Mouse (Mus musculus) heart, embryonic 11.5 days (tissue): ENCODE data around the gene Sult2b1. TPM values are rescaled to one million over a fixed set of nuclear protein-coding genes. Genes with fewer than 3 reads are reported as not detected.

ENCODE experiments used
- ATAC-seq: fragments of 200-750 bp; cut with Nextera tagmentation; replicated peaks from 2 replicates; pipeline ENCODE4 v1.8.0; 2017; ENCODE audit warnings: moderate library complexity; ENCODE audit not compliant: insufficient number of reproducible peaks, low FRiP score, low TSS enrichment
- H3K27ac ChIP-seq: fragments of 300-500 bp; sonication (generic); 2 replicates; pipeline ENCODE4 v1.5.1; 2014; ENCODE audit warnings: mild to moderate bottlenecking, low read depth, low read length
- H3K27me3 ChIP-seq: fragments of 300-500 bp; sonication (generic); 2 replicates; pipeline ENCODE4 v1.6.1; 2014; ENCODE audit warnings: mild to moderate bottlenecking, low read length, mixed read lengths; ENCODE audit not compliant: control insufficient read depth, insufficient read depth
- H3K36me3 ChIP-seq: fragments of 300-500 bp; sonication (generic); 2 replicates; pipeline ENCODE4 v1.6.1; 2014; ENCODE audit warnings: mild to moderate bottlenecking, low read length, moderate library complexity, mixed read lengths; ENCODE audit not compliant: control insufficient read depth, insufficient read depth
- H3K4me1 ChIP-seq: fragments of 300-500 bp; sonication (generic); 2 replicates; pipeline ENCODE4 v1.6.1; 2014; ENCODE audit warnings: low read length; ENCODE audit not compliant: control insufficient read depth, insufficient read depth
- H3K4me2 ChIP-seq: fragments of 300-500 bp; sonication (generic); 2 replicates; pipeline ENCODE4 v1.6.1; 2014; ENCODE audit warnings: mild to moderate bottlenecking, moderate library complexity
- H3K4me3 ChIP-seq: fragments of 300-500 bp; sonication (generic); 2 replicates; pipeline ENCODE4 v1.5.1; 2014; ENCODE audit warnings: low read depth, low read length
- H3K9ac ChIP-seq: fragments of 300-500 bp; sonication (generic); 2 replicates; pipeline ENCODE4 v1.6.1; 2014; ENCODE audit warnings: mild to moderate bottlenecking, low read depth, low read length, moderate library complexity
- H3K9me3 ChIP-seq: fragments of 300-500 bp; sonication (generic); replicated peaks from 2 replicates; pipeline ENCODE4 v1.6.1; 2016; ENCODE audit warnings: low read length; ENCODE audit not compliant: control insufficient read depth
- WGBS: fragments of 180-500 bp; shearing (Covaris S2); extraction: QIAGEN DNeasy Blood & Tissue Kit; methylation state at CpG from one replicate; pipeline ENCODE4 v1.1.7; 2014; ENCODE audit not compliant: insufficient replicate concordance; 5-methylcytosine and 5-hydroxymethylcytosine counted together
- polyA plus RNA-seq: library from polyadenylated mRNA; unstranded; fragments of >200 nt; fragmentation: Nextera tagmentation; extraction: Ambion mirVana; gene quantifications from 2 replicates; pipeline ENCODE4 v1.2.1, GENCODE M21; 2014

Gene Sult2b1
- polyA plus RNA-seq, 1 experiment from 2014 or later: 0.33 TPM

DNA sequence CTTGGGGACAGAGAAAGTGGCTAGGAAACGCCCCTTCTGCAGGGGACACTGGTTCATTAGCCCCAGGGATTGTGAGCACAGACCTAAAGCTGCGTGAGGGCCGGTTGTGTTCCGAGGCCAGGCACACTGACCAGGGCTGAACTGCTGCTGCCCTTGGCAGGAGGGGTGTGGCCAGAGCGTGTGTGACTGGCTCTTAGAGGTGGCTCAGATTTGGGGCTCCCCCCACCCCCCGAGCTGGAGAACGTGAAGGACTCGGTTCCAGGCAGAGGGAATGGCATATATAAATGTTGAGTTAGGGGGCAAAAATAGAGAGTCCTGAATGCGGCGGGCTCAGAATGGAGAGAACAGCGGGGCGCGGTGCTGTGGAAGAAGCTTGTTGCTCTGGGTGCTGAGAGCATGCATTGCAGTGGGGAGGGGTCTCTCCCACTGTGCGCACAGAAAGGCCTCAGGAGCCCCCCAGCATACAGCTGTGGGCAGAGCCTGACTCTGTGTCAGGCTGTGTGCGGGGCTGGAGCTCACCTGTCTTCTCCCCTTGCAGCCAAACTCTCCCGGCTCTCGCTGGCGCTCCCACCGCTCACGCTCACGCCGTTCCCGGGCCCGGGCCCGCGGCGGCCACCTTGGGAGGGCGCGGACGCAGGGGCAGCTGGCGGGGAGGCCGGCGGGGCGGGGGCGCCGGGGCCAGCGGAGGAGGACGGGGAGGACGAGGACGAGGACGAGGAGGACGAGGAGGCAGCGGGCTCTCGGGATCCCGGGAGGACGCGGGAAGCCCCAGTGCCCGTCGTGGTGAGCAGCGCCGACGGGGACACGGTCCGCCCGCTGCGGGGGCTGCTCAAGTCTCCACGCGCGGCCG is 13.4 kb upstream of the Sult2b1 start:
- no peaks in the 10 kb centered on the region; the same call in 1 of the 2 replicates for H3K36me3 ChIP-seq
- no peaks in the 10 kb centered on the region for H3K9me3 ChIP-seq
- H3K4me1 ChIP-seq: peaks cover 16% of the 10 kb centered on the region; the same call in 1 of the 2 replicates
- no peak for ATAC-seq
- H3K27ac ChIP-seq: no peak overlapping the region
- 2% methylated on average over 59 of the region's 60 CpGs for WGBS
- peaks cover 67% of the 10 kb centered on the region for H3K27me3 ChIP-seq
- H3K4me2 ChIP-seq: peak overlapping the region; percentile 85
- peak overlapping the region; percentile 48 for H3K4me3 ChIP-seq
- H3K9ac ChIP-seq: peak overlapping the region; percentile 62

DNA sequence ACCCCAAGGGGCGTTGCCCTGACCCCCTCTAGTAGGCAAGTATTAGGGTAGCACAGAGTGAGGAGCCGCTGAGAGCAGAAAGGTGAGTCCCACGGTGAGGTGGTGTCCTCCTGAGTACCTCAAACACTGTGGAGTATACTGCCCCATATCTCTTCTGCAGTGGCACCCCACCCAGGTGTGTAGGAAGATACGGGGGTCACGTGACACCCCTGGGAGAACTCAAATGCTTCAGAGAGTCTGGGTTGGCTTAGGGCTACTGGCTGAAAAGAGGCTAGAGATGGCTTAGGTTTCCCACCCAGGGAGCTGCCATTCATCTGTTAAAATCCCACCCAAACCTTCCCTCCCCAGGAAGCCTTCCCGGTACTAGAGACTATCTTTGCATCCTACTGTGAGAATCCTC is 12.5 kb upstream of the Sult2b1 start:
- H3K9ac ChIP-seq: 0 out of 2 replicates have a peak overlapping the region, but pooled peaks have one; percentile 35
- no peak for ATAC-seq
- H3K27ac ChIP-seq: no peak overlapping the region
- no peak overlapping the region for H3K4me3 ChIP-seq
- H3K4me2 ChIP-seq: no peak overlapping the region
- H3K36me3 ChIP-seq: no peaks in the 10 kb centered on the region; the same call in 1 of the 2 replicates
- peaks cover 16% of the 10 kb centered on the region; the same call in 1 of the 2 replicates for H3K4me1 ChIP-seq
- 29% methylated on average over 6 of the region's 6 CpGs for WGBS
- no peaks in the 10 kb centered on the region for H3K9me3 ChIP-seq
- H3K27me3 ChIP-seq: peaks cover 76% of the 10 kb centered on the region

DNA sequence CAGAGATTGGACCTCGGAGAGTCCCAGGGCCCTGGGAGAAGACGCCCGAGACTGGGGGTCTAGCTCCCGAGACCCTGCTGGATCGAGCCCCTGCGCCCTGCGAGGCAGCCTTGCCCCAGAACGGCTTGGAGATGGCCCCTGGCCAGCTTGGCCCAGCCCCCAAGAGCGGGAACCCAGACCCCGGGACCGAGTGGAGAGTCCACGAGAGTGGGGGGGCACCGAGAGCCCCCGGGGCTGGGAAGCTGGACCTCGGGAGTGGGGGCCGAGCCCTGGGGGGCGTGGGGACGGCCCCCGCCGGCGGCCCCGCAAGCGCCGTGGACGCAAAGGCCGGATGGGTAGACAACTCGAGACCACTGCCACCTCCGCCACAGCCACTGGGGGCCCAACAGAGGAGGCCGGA is 10.5 kb upstream of the Sult2b1 start:
- WGBS: 82% methylated on average over 29 of the region's 29 CpGs
- ATAC-seq: no peak
- H3K4me3 ChIP-seq: no peak overlapping the region
- H3K27ac ChIP-seq: no peak overlapping the region
- no peaks in the 10 kb centered on the region; the same call in 1 of the 2 replicates for H3K36me3 ChIP-seq
- H3K27me3 ChIP-seq: peaks cover 73% of the 10 kb centered on the region
- no peaks in the 10 kb centered on the region for H3K9me3 ChIP-seq
- H3K4me1 ChIP-seq: peaks cover 8% of the 10 kb centered on the region; the same call in 1 of the 2 replicates
- H3K9ac ChIP-seq: no peak overlapping the region
- H3K4me2 ChIP-seq: no peak overlapping the region

DNA sequence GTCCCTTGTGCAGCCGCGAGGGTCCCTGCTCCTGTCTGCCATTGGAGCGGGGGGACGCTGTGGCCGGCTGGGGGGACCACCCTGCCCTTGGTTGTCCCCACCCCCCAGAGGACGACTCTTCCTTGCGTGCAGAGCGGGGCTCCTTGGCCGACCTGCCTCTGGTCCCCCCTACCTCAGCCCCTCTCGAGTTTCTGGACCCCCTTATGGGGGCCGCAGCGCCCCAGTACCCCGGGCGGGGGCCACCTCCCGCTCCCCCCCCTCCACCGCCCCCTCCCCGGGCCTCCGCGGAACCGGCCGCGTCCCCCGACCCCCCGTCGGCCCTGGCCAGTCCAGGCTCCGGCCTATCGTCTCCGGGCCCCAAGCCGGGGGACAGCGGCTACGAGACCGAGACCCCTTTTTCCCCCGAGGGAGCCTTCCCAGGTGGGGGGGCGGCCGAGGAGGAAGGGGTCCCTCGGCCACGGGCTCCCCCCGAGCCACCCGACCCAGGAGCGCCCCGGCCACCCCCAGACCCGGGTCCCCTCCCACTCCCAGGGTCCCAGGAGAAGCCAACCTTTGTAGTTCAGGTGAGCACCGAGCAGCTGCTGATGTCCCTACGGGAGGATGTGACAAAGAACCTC is 9.6 kb upstream of the Sult2b1 start:
- ATAC-seq: no peak
- Histone ChIP-seq H3K4me3 (no peak overlapping the region), H3K9me3 (no peaks in the 10 kb centered on the region), H3K27me3 (peaks cover 69% of the 10 kb centered on the region), H3K9ac (no peak overlapping the region), H3K36me3 (no peaks in the 10 kb centered on the region; the same call in 1 of the 2 replicates), H3K4me2 (no peak overlapping the region), H3K27ac (no peak overlapping the region), H3K4me1 (peaks cover 8% of the 10 kb centered on the region; the same call in 1 of the 2 replicates)
- WGBS: 73% methylated on average over 29 of the region's 44 CpGs

DNA sequence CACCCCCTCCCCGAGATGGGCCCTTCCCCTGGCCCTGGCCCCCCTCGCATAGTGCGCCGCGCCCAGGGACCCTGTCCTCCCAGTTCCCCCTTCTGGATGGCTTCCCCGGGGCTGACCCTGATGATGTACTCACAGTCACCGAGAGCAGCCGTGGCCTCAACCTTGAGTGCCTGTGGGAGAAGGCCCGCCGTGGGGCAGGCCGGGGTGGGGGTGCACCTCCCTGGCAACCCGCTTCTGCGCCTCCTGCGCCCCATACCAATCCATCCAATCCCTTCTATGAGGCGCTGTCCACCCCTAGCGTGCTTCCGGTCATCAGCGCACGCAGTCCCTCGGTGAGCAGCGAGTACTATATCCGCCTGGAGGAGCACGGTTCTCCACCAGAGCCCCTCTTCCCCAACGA is 8.8 kb upstream of the Sult2b1 start:
- no peak for ATAC-seq
- H3K4me3 ChIP-seq: no peak overlapping the region
- H3K36me3 ChIP-seq: no peaks in the 10 kb centered on the region; the same call in 1 of the 2 replicates
- no peak overlapping the region for H3K9ac ChIP-seq
- H3K4me1 ChIP-seq: 0 out of 2 replicates have a peak, but pooled peaks cover 3% of the 10 kb centered on the region
- H3K27me3 ChIP-seq: peaks cover 61% of the 10 kb centered on the region
- no peaks in the 10 kb centered on the region for H3K9me3 ChIP-seq
- no peak overlapping the region for H3K4me2 ChIP-seq
- WGBS: 65% methylated on average over 24 of the region's 24 CpGs
- H3K27ac ChIP-seq: no peak overlapping the region

DNA sequence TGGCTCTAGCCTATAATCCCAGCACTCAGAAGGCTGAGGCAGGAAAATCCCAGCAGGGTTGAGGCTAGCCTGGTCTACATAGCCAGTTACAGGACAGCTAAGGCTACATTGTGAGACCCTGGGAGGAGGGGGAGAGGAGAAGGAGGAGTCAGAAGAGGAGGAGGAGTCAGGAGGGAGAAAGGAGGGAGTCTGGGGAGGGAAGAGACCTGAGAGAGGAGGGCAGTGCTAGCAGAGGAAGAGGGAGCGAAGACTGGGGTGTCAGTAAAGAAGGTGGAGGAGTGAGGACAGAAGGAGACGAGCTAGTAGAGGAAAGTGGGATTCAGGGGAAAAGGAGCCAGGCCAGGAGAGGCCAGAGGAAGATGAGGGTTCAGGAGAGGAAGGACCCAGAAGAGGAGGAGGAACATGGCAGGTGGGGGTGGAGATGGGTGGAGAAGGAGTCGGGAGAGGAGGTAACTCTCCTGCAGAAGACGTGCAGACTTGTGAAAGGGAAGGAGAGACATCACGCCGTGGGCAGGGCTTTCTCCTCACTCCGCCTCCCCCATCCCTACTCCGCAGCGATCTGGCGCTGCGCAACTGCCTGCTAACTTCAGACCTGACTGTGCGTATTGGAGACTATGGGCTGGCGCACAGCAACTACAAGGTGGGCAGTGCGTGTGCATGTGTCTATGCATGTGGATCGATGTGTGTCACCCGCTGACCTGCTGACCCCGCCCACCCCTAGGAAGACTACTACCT is 7.5 kb upstream of the Sult2b1 start:
- H3K27me3 ChIP-seq: peaks cover 56% of the 10 kb centered on the region
- H3K9me3 ChIP-seq: no peaks in the 10 kb centered on the region
- H3K4me3 ChIP-seq: no peak overlapping the region
- no peak for ATAC-seq
- H3K4me1 ChIP-seq: no peaks in the 10 kb centered on the region
- H3K27ac ChIP-seq: no peak overlapping the region
- 62% methylated on average over 17 of the region's 17 CpGs for WGBS
- H3K4me2 ChIP-seq: no peak overlapping the region
- H3K9ac ChIP-seq: no peak overlapping the region
- no peaks in the 10 kb centered on the region; the same call in 1 of the 2 replicates for H3K36me3 ChIP-seq

DNA sequence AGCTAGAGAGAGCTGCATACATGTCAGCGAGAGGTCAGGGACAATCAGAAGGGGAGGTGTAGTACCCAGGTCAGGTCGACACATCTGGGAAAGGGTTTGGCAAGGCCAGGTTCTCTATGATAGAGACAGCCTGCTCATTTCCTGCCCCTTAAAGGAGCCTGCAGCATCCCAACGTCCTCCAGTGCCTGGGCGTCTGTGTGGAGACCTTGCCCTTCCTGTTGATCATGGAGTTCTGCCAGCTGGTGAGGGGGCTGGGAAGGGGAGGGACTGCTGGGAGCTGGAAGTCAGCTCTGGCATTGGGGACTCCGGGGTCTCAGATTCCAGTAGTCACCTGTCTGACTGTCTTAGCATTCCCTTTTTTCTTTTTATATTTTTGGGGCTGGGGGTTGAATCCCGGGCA is 6.3 kb upstream of the Sult2b1 start:
- H3K27me3 ChIP-seq: peaks cover 59% of the 10 kb centered on the region
- no peak for ATAC-seq
- WGBS: 54% methylated on average over 6 of the region's 6 CpGs

DNA sequence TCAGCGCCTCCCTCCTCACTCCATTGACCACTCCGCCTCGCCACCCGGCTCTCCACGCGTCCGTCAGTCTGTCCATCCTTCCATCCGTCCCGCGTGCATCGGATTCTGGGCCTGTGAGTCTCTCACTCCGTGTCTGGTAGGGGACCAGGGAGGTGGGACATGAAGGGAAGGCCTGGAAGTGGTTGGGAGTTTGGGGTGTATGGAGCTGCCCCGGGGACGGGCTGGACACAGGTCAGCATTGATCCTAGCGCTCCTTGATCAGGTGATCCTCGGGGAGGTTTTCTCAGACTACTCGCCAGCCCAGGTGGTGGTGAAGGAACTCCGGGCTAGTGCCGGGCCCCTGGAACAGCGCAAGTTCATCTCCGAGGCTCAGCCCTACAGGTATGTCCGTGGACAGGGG is 3.2 kb upstream of the Sult2b1 start:
- Histone ChIP-seq H3K9ac (no peak overlapping the region), H3K27ac (no peak overlapping the region), H3K4me1 (peaks cover 9% of the 10 kb centered on the region; the same call in 1 of the 2 replicates), H3K4me3 (no peak overlapping the region), H3K9me3 (no peaks in the 10 kb centered on the region), H3K27me3 (peaks cover 51% of the 10 kb centered on the region), H3K36me3 (no peaks in the 10 kb centered on the region), H3K4me2 (no peak overlapping the region)
- 72% methylated on average over 22 of the region's 22 CpGs for WGBS
- ATAC-seq: no peak

More for the DNA sequence above, 6.3 kb upstream of the Sult2b1 start:
- Histone ChIP-seq H3K36me3 (no peaks in the 10 kb centered on the region; the same call in 1 of the 2 replicates), H3K4me2 (no peak overlapping the region), H3K9me3 (no peaks in the 10 kb centered on the region), H3K9ac (no peak overlapping the region), H3K27ac (no peak overlapping the region), H3K4me1 (no peaks in the 10 kb centered on the region; the same call in 1 of the 2 replicates), H3K4me3 (no peak overlapping the region)
